Mouse (Mus musculus): ENCODE data around the gene Olfr871. TPM values are rescaled to one million over a fixed set of nuclear protein-coding genes. Genes with fewer than 3 reads are reported as not detected.
"Not testable (repeated sequence)": the region's sequence is repeated elsewhere in the genome, so short reads cannot be mapped to it uniquely, and the experiment has no call there.

Olfr871 gene
- not detected in 2 replicates for polyA plus RNA-seq (2015; fragmentation: Nextera tagmentation; extraction: Ambion mirVana)

DNA sequence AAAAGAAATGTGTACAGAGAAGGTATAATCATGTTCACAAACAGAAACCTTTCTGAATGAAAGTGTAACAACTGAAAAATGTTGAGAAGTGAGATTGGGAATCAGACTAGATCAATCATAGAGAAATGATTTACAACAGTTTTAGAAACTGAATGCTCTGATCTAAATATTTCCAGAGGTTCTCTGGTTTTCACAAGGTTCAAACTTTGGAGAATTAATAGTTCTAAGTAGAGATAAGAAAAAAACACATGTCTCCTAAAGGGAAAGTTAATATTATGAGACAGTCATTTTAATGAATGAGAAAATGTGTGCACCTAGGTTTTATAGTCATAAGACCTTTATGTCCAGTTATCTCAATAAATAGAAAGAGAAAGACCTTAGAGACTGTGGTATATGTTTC, at the start of gene Olfr871:
Gene Olfr871, plus strand, starts transcription at position 301 of the 400 bp plus-strand sequence.
- Histone ChIP-seq H3K36me3 (ENCODE audit: control insufficient read depth, insufficient read depth, low read length) (no peaks in the 10 kb centered on the region), H3K9ac (ENCODE audit: low read length) (no peak within 1 kb of the TSS), H3K4me1 (replicated peaks; ENCODE audit: control insufficient read depth, insufficient read depth) (no peaks in the 10 kb centered on the region), H3K4me2 (replicated peaks; ENCODE audit: low read depth) (no peak within 1 kb of the TSS), H3K4me3 (ENCODE audit: low read depth, low read length) (no peak within 1 kb of the TSS), H3K27me3 (ENCODE audit: control insufficient read depth, insufficient read depth, low read length) (no peaks in the 10 kb centered on the region), H3K27ac (replicated peaks) (no peak within 1 kb of the TSS), H3K9me3 (ENCODE audit: control insufficient read depth, low read length) (no peaks in the 10 kb centered on the region)
- ATAC-seq (ENCODE audit: low FRiP score, low TSS enrichment) (no peak), DNase-seq (ENCODE audit: low spot score) (no peak)
- TF ChIP-seq EP300 (optimal IDR thresholded peaks at IDR 0.05): no peak
- TF ChIP-seq CTCF (IDR thresholded peaks at IDR 0.05; ENCODE audit: low read depth): no peak

DNA sequence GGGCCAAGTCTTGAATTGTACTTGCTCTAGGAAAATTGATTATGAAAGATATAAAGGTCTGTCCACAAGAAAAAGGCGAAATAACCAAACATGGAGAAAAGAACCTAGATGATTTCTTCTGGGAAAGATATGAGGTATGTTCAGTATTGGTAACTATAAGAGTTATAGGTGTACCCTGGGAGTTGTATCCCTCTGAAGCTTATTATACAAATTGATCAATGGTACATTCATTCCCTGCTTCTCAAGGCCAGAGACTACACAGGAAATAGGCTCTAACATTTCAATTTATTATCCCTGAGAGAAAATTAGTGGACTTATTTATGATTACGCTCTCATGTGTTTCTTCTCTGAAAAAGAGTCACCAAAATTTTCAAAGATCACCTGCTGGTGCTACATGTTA, 38.0 kb upstream of the Olfr871 start, which contains the start of gene Olfr870:
Gene Olfr870, minus strand, starts transcription at position 101 of the 400 bp plus-strand sequence.
- WGBS: 77% methylated on average over 2 of the region's 2 CpGs
- Histone ChIP-seq H3K27ac (replicated peaks) (no peak within 1 kb of the TSS), H3K4me3 (ENCODE audit: low read depth, low read length) (no peak within 1 kb of the TSS), H3K4me1 (replicated peaks; ENCODE audit: control insufficient read depth, insufficient read depth) (no peaks in the 10 kb centered on the region), H3K4me2 (replicated peaks; ENCODE audit: low read depth) (no peak within 1 kb of the TSS), H3K9me3 (ENCODE audit: control insufficient read depth, low read length) (no peaks in the 10 kb centered on the region), H3K27me3 (ENCODE audit: control insufficient read depth, insufficient read depth, low read length) (no peaks in the 10 kb centered on the region), H3K9ac (ENCODE audit: low read length) (no peak within 1 kb of the TSS), H3K36me3 (ENCODE audit: control insufficient read depth, insufficient read depth, low read length) (no peaks in the 10 kb centered on the region)
- TF ChIP-seq CTCF (IDR thresholded peaks at IDR 0.05; ENCODE audit: low read depth): no peak
- no peak for ATAC-seq (ENCODE audit: low FRiP score, low TSS enrichment)
- no peak for DNase-seq (ENCODE audit: low spot score)

DNA sequence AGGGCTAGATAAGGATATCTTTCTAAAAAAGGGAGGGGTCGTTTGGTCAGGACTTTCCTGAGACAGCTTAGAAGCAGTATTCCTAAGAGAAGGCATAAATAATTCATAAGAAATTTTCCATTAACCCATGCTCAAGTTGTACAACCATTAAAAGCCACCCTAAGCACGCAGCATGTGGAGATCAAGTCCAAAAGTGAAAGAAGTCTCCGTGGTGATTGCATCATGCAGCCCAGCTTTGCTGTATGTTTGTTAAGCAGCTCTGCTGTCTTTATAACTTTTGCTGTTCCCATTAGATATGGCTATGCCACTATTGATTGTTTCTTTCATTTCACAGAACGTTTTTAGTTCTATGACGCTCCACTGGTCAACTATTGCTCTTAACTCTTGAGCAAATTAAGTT, 32.5 kb upstream of the Olfr871 start:
- no peak overlapping the region for H3K4me2 ChIP-seq (replicated peaks; ENCODE audit: low read depth)
- WGBS: 66% methylated on average over 5 of the region's 5 CpGs
- H3K9ac ChIP-seq (ENCODE audit: low read length): no peak overlapping the region
- DNase-seq (ENCODE audit: low spot score) (no peak), ATAC-seq (ENCODE audit: low FRiP score, low TSS enrichment) (no peak)
- H3K27ac ChIP-seq (replicated peaks): no peak overlapping the region
- TF ChIP-seq CTCF (IDR thresholded peaks at IDR 0.05; ENCODE audit: low read depth): no peak
- no peak for TF ChIP-seq EP300 (optimal IDR thresholded peaks at IDR 0.05)
- no peaks in the 10 kb centered on the region for H3K4me1 ChIP-seq (replicated peaks; ENCODE audit: control insufficient read depth, insufficient read depth)
- no peak overlapping the region for H3K4me3 ChIP-seq (ENCODE audit: low read depth, low read length)
- no peaks in the 10 kb centered on the region for H3K27me3 ChIP-seq (ENCODE audit: control insufficient read depth, insufficient read depth, low read length)
- H3K36me3 ChIP-seq (ENCODE audit: control insufficient read depth, insufficient read depth, low read length): no peaks in the 10 kb centered on the region
- H3K9me3 ChIP-seq (ENCODE audit: control insufficient read depth, low read length): no peaks in the 10 kb centered on the region

DNA sequence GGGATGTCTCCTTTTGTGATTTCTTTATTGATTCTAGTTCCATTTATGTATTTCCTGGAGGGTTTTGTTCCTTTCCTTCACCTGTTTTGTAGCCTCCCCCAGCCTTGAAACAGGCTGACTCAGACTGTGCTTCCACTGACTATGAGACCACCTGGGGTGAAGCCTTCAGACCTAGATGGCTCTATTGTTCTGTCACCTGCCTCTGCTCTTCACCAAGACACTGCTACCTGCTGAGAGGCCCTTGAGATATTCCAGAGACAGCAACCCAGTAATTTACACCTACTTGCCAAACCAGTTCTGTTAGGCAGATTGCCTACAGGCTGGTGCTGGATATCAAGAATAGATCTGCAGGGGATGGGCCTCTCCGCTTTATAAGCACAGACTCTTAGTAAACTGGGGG, 9.9 kb upstream of the Olfr871 start:
- TF ChIP-seq CTCF (IDR thresholded peaks at IDR 0.05; ENCODE audit: low read depth) (no peak), EP300 (optimal IDR thresholded peaks at IDR 0.05) (no peak)
- no peak overlapping the region for H3K4me2 ChIP-seq (replicated peaks; ENCODE audit: low read depth)
- H3K4me1 ChIP-seq (replicated peaks; ENCODE audit: control insufficient read depth, insufficient read depth): no peaks in the 10 kb centered on the region
- H3K27ac ChIP-seq (replicated peaks): no peak overlapping the region
- H3K36me3 ChIP-seq (ENCODE audit: control insufficient read depth, insufficient read depth, low read length): no peaks in the 10 kb centered on the region
- H3K9me3 ChIP-seq (ENCODE audit: control insufficient read depth, low read length): no peaks in the 10 kb centered on the region
- no peak overlapping the region for H3K4me3 ChIP-seq (ENCODE audit: low read depth, low read length)
- H3K27me3 ChIP-seq (ENCODE audit: control insufficient read depth, insufficient read depth, low read length): no peaks in the 10 kb centered on the region
- no peak overlapping the region for H3K9ac ChIP-seq (ENCODE audit: low read length)
- 43% methylated on average over 1 of the region's 1 CpGs for WGBS
- DNase-seq (ENCODE audit: low spot score): no peak
- ATAC-seq (ENCODE audit: low FRiP score, low TSS enrichment): no peak

DNA sequence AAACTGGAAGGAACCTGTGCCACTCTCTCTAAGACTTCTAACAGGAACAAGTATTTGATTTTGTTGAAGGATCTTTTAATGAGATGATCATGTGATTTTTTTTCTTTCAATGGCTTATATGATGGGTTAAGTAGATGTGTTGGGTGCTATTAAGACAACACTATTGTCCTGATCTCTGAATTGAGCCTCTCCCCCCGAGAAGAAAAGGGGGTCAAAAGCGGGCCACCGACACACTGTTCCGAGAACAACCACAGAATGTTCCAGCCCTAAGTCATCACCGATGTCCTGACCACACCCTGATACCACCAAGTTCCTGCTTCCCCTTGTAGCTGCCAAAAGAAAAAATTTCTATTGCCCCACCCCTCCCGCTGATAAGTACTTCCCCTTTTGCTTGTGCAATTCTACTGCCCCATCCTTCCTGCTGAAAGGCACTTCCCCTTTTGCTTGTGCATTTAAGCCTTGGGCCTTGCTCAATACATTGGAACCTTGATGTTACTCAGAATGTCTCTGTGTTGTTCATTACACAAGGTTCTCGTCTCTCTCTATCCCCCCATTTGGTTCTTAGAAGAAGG, 8.5 kb upstream of the Olfr871 start:
- H3K9me3 ChIP-seq (ENCODE audit: control insufficient read depth, low read length); H3K36me3 ChIP-seq (ENCODE audit: control insufficient read depth, insufficient read depth, low read length); H3K4me1 ChIP-seq (replicated peaks; ENCODE audit: control insufficient read depth, insufficient read depth); ATAC-seq (ENCODE audit: low FRiP score, low TSS enrichment); H3K4me3 ChIP-seq (ENCODE audit: low read depth, low read length); H3K9ac ChIP-seq (ENCODE audit: low read length); DNase-seq (ENCODE audit: low spot score); H3K4me2 ChIP-seq (replicated peaks; ENCODE audit: low read depth); H3K27ac ChIP-seq (replicated peaks); H3K27me3 ChIP-seq (ENCODE audit: control insufficient read depth, insufficient read depth, low read length): not testable (repeated sequence)
- WGBS: 92% methylated on average over 7 of the region's 7 CpGs

DNA sequence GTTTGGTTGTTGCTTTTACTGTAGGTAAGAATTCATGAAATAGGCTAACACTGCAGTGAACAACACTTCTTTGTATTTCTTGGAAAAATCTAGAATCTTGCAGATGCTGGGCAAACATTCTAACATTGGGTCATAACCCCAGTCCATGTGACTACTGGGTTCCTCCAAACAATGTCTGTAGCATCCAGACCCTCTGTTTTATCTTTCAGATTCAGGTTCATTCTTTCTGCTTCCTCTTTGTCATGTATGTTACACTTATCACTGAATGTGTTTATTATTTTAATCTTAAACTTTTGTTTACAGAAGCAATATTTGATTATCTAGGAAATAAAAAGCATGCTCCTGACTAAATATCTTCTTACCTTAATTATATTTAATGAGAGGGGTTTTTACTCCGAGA, 1.2 kb upstream of the Olfr871 start:
- TF ChIP-seq EP300 (optimal IDR thresholded peaks at IDR 0.05) (no peak), CTCF (IDR thresholded peaks at IDR 0.05; ENCODE audit: low read depth) (no peak)
- Histone ChIP-seq H3K4me1 (replicated peaks; ENCODE audit: control insufficient read depth, insufficient read depth) (no peaks in the 10 kb centered on the region), H3K4me3 (ENCODE audit: low read depth, low read length) (no peak overlapping the region), H3K9ac (ENCODE audit: low read length) (no peak overlapping the region), H3K27ac (replicated peaks) (no peak overlapping the region), H3K36me3 (ENCODE audit: control insufficient read depth, insufficient read depth, low read length) (no peaks in the 10 kb centered on the region), H3K4me2 (replicated peaks; ENCODE audit: low read depth) (no peak overlapping the region), H3K27me3 (ENCODE audit: control insufficient read depth, insufficient read depth, low read length) (no peaks in the 10 kb centered on the region), H3K9me3 (ENCODE audit: control insufficient read depth, low read length) (no peaks in the 10 kb centered on the region)
- 44% methylated on average over 1 of the region's 1 CpGs for WGBS
- no peak for DNase-seq (ENCODE audit: low spot score)
- no peak for ATAC-seq (ENCODE audit: low FRiP score, low TSS enrichment)

Data from stomach, postnatal 0 days (tissue).